Mouse (Mus musculus) megakaryocyte, embryonic 14.5 days (primary cell): ENCODE data around the gene Eef1g.

Experiments
- FLI1 ChIP-seq: IDR thresholded peaks from 2 replicates; pipeline ENCODE4 v1.6.1; 2012; ENCODE audit warnings: low read length, inconsistent platforms, mixed read lengths
- GATA1 ChIP-seq: IDR thresholded peaks from 3 replicates; pipeline ENCODE4 v1.6.1; 2012; ENCODE audit warnings: mixed read lengths, low read length, inconsistent platforms, borderline replicate concordance

GRCm38 (mm10) chr19:8920836-8921291 lies 46.0 kb upstream of the Eef1g start:
- no peak for TF ChIP-seq GATA1
- no peak for TF ChIP-seq FLI1
